Mouse (Mus musculus) left cerebral cortex, postnatal 25 days (tissue): ENCODE measurements around the gene Cfap61. TPM values are rescaled to one million over a fixed set of nuclear protein-coding genes. Genes with fewer than 3 reads are reported as not detected.
"Not testable (repeated sequence)": the region's sequence is repeated elsewhere in the genome, so short reads cannot be mapped to it uniquely, and the experiment has no call there.

Source experiments
- DNase-seq, 2 experiments: peaks; one replicate each; pipeline ENCODE4 v3.0.0; 2022; ENCODE audit warnings: low spot score in 2 of 2, mixed read lengths in 1 of 2
- intact Hi-C: fragments of 180-260 bp; cut with DNase I; formaldehyde crosslinking; loops from one replicate; pipeline ENCODE4 v1.15.1; 2025
- total RNA-seq, 2 experiments: library from RNA; stranded (reverse); gene quantifications; 2 replicates each; pipeline ENCODE4 v1.2.3; 2021

The Cfap61 gene
- total RNA-seq, result 1 to 10 TPM; 3.2 to 4.1 TPM

DNA sequence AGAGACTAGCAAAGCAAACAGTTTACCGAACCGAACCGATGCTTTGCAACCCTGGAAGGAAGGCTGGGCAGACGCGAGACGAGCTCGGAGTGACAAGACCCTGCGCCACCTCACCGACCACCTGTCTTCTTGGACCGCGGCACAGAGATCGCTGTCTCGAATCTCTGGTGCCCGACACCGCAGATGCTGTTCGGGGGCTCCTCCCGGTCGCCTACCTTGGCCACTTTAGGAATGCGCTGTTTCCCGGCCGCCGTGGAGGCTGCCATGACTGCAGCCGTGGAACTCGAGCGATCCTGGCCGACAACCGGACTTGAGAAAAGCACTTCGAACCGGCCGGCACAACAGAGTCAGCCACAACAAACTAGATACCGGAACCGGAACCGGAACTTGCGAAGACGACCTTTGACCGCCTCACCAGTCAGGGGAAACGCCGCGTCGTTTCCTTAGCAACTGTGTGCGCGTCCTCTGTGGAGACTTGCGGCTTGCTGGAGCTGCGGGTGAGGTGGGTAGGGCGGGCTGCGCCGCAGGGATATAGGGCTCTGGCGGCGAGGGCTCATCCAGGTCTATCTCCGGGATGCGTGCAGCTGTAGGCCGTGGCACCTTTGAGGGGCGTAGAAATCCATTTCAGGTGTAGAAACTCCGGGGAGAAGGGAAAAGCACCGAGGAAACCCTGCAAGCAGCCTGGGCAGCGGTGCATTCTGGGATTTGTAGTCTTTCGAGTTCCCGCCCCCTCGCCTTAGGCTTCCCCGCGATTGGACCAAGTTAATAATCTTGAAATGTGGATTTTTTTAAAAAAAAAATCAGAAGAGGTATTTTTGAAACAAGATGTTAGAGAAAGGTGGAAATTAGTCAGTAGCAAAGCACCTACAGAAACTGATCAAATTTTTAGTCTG is at the start of gene Cfap61, which contains the start of gene Crnkl1:
Gene Cfap61 (plus strand): TSS at position 446 of the 893 bp plus-strand sequence.
Gene Crnkl1 (minus strand): TSS at position 676 of the 893 bp plus-strand sequence.
- intact Hi-C loops, result no loop called here
- DNase-seq, result peak; percentile 97

DNA sequence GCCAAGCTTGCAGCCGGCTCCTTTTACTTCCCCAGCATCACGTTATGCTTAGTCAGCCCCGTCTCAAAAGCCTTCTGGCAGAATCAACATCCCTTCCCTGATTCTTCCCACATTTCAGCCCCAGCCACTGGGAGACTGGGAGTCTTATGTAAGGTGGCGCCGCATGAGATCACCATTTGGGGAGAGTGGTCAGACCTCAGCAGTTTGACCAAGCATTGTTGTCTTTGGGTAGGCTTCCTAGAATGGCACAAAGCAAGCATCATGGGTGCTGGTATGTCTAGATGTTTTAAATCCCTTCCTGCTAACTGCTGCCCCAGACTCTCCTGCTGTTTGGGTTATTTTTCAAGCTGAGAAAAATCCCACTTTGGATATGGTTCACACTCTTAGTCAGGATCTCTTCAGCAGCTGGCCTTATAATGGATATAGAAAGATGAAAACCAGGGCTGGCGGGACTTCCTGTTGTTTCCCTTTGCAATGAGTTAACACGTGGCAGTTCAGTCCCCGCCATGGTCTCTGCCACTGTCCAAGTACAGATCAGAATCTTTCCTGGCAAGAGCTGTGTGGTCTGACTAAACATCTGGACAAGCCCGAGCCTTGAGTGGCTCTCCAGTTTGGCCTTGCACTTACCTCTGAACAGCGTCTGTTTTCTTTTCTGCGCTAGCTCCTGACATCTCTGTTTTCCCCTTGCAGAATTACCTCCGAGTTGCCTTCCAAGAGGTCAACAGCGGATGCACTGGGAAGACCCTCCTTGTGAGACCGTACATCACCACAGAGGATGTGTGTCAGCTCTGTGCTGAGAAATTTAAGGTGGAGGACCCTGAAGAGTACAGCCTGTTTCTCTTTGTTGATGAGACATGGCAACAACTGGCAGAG is 49.4 kb upstream of the Cfap61 start:
- intact Hi-C loops, result loop anchor here (2.0 kb wide), 1 partner anchor 24 kb away; no protein-coding TSS in a partner anchor
- peak; percentile 39 to 81 for DNase-seq

DNA sequence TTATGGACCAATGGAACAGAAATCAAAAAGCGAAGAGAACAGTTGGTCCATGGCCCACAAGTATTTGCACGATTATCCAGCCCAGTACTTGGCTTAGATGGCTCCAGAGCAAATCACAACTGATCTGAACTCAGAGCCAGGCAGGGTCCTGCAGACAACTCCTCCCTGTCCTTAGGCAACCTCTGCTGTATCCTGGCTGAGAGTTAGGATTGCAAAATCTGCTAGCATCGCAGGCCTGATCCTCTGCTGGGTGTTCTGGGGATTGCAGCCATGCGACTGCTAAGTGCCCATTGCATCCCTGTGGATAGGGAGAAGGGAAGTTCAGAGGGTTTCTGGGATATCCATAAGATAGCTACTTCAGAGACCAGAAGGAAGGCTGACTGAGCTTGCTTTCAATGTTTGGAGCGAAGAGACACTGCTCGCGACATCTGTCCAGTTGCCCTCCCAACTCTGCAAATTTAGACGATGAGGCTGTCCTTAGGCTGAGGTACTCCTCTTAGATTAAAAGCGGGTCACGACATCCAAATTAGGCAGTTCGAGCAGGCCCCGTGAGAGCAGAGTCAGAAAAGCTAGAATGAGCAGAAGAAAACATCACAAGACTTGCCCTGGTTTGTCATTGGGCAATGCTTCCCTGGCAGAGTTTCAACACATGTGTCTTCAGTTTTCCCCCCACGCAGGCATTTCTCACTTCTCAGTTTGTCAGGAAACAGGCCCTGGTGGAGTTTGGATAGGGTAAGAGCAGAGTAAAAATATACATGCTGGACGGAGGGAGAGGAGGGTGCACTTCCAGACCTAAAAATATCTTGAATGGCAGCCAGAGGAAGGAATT is 46.4 kb upstream of the Cfap61 start:
- intact Hi-C loops, result no loop called here
- peak; percentile 60 to 89 for DNase-seq

DNA sequence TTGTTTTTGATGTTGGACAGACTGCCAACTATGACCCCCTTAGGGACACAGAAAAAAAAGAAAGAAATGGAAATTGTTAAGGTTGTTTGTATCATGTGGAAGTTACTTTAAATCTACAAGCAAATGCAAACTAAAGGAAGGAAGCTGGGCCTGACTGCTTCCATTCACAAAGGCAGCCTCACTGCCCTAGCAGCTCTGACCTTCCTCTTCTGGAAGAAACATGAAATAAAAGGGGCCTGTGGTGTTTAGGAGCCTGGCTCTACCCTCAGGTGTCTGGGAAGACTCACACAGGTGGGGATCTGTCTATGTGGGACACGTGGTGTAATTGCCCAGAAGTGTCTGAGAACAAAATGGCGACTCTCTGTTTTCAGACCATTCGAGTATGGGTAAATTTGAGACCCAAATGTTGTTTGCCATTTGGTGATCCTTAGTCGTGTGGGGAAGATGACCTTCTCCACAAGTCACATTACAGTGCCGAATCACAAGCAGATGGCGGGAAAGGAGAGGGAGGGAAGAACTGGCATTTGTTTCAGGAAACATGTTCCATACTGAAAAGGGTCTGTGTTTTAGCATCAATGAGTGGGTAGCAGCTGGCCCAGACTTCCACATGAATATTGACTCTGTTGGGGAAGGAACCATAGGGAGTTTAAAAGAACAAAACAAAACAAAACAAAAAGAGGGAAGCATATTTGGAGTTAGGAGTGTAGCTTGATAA is 45.7 kb upstream of the Cfap61 start:
- DNase-seq, result peak in 1 of 2 experiments; percentile 40
- intact Hi-C loops, result no loop called here

DNA sequence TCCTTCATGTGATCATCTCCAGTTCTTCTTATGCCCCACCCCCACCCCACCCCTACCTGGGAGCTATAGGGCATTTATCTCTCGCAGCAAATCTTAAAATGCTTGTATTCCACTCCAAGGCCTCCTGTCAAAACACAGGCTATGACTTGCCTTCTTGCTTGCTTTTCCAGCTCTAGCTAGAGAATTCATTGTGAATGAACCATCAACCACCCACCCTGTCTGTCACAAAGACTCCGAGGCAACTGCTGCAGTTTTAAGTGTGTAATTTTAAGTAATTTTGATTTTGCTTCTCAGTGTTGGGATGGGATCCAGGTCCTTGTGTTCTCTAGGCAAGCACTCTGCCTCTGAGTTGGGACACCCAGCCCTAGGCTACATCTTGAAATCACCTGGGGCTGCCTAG is 44.0 kb upstream of the Cfap61 start:
- DNase-seq, result peak in 1 of 2 experiments; percentile 70
- intact Hi-C loops, result no loop called here

DNA sequence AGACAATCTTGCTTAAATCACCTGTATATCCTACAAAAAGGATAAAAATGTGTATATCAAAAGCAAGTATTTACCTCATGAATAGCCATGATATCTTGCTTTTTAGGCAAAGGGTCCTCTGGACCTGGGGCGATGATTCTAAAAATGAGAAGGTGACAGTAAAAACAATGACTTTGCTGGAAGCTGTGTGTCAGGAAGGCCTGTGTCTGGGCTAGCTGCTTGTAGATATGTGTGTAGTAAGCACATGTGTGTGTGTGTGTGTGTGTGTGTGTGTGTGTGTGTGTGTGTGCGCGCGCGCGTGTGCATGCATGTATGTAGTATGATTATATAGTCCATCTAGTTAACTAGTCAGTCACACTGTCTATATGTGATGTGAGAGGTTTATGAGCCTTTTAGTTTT is 40.8 kb upstream of the Cfap61 start:
- no peak for DNase-seq
- intact Hi-C loops, result no loop called here

DNA sequence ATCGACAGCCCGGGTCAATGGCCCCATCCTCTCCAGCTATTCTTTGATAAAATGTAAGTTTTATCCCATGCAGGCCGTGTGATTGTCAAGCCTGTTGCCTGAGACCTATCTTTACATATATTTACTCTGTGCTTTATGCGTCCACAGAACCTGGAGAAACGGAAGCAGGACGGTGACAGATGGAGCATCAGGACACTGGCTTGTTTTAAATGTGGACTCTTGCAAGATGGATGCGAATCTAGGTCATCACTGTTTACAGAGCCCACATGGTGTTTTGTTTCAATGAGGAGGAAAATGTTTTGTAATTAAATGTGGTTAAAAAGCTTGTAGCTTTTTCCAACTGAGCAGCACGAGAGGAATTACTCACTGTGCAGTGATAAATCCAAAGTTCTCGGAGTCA is 36.5 kb upstream of the Cfap61 start:
- intact Hi-C loops, result no loop called here
- DNase-seq, result no peak

DNA sequence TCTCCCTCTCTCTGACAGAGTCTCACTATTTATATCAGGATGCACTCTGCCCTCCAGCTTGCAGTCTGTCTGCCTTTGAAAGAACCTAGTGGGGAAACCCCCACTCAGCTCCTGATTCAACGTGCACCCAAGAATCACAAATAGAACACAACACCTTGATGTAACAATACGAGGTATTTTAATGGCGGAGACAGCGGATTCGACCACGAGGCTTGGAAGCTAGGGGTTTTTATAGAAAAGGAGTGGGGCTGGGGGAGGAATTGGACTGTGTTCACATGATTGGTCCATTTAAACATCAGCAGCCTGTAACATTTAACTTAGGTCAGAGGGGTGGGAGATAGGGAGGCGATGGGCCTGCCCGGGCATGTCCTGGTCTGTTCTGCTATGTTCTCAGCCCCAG is 34.3 kb upstream of the Cfap61 start:
- intact Hi-C loops, result not testable (repeated sequence)

DNA sequence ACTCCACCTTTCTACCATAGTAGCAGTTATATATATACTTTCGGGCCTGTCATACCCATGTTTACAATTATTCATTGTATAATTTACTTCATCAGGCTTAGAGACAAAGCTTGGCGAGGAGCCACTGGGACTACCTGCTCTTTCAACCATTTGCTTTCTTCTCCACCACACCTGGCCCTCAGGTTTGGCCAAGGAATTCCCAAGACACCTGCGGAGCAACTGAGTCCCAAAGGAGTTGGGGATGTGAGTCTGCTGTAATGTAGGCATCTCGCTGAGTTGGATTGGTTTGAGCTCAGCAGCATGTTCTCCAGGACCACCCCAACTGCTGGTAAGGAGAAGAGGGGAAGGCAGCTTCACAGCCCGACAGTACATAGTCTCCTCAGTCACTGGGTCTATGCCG is 32.7 kb upstream of the Cfap61 start, which contains the start of gene Naa20:
Gene Naa20 (plus strand): TSS at position 239 of the 400 bp plus-strand sequence.
- intact Hi-C loops, result loop anchor here (2.0 kb wide), 1 partner anchor 201 kb away; no protein-coding TSS in a partner anchor

More for the DNA sequence above, 34.3 kb upstream of the Cfap61 start:
- not testable (repeated sequence) for DNase-seq

DNA sequence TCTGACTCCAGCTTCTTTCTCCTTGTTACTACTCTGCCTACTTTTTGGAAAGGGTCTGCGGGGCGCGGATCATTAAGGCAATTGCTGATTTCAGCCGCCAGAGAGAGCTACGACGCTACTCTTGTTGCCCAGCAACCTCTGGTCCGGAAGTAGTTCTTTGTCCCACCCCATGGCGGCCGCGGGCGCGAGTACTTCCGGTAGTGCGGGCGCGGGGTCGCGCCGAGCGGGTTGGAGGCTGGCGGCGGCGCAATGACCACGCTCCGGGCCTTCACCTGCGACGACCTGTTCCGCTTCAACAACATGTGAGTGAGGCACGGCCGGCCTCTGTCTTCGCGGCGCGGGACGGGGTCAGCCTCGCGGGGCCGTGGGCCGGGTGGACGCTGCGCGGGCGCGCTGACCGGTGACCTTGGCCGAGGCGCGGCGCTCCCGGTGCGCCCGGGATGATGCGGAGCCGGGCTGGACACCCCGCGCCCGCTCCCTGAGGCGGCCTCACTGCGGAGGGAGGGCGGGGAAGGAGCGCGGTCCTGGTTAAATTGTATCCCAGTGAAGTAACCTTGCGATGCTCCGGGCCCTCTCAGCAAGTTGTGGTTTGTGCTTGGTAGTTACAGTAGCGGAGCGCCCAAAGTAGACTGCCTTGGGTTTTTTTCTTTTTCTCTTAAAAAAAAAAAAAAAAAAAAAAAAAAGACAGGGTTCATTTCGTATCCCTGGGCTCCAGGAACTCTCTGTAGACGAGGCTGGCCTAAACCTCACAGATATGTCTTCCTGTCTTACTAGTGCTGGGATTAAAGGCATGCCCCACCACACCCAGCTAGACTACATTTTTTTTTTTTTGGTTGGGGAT is 31.3 kb upstream of the Cfap61 start:
- DNase-seq, result peak; percentile 91 to 94
- intact Hi-C loops, result loop anchor here (2.0 kb wide), 1 partner anchor 202 kb away; no protein-coding TSS in a partner anchor

More for the DNA sequence above, 32.7 kb upstream of the Cfap61 start, which contains the start of gene Naa20:
- DNase-seq, result no peak

DNA sequence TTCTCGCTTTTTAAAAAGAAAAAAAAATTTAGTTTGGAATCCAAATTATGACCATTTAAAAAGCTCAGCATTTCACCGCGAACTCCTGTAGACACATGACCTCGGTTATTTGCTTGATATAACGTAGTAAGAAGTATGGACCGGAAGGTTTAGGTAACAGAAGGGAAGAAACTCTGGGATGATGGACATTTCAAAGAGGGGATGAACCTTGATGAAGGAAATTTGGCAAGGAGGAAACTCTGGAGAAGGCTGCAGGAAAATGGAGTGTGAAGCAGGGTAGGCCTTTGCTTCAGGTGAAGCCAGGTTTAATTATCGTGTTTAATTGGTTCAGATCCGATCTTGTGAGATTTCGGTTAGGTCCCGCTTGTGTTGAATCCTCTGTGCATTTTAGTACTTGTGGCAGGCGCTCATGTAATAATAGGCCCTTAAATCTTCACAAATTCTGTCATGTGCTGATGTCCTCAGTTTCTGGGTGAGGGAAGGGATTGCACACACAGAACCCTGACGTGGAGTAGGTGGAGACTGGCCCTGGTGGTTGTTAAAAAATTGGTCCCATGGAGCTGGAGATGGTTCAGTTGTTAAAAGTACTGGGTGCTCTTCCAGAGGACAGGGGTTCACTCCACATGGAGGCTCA is 30.5 kb upstream of the Cfap61 start:
- intact Hi-C loops, result loop anchor here (2.0 kb wide), 1 partner anchor 203 kb away; no protein-coding TSS in a partner anchor
- DNase-seq, result no peak

DNA sequence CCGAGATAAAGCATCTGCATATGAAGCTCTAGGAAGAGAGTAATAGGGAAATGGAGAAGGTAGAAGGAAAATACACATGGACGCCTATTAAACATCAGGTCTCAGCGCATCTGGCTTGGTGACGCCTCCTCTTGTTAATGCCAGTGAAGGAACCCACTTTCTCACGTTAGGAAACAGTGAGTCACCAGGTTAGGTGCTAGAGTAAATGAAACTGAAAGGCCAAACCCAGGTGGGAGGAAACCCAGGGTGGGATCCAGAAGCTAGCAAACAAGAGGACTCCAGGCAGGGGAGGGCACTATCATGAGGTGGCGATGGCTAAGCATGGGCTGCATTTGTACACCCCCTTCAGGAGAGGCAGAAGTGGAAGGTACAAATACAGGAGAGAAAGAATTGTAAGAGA is 29.4 kb upstream of the Cfap61 start:
- intact Hi-C loops, result no loop called here
- DNase-seq, result no peak

DNA sequence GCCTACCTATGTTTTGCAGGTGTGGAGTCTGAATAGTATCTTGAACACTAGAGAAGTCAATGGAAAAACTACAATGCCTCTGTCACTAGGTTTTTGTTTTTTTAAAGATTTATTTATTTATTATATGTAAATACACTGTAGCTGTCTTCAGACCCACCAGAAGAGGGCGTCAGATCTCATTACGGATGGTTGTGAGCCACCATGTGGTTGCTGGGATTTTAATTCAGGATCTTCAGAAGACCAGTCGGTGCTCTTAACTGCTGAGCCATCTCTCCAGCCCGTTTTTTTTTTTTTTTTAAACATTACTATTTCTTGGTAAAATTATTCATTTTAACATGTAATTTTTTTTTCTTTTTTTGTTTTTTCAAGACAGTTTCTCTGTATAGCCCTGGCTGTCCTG is 28.7 kb upstream of the Cfap61 start:
- intact Hi-C loops, DNase-seq: not testable (repeated sequence)

DNA sequence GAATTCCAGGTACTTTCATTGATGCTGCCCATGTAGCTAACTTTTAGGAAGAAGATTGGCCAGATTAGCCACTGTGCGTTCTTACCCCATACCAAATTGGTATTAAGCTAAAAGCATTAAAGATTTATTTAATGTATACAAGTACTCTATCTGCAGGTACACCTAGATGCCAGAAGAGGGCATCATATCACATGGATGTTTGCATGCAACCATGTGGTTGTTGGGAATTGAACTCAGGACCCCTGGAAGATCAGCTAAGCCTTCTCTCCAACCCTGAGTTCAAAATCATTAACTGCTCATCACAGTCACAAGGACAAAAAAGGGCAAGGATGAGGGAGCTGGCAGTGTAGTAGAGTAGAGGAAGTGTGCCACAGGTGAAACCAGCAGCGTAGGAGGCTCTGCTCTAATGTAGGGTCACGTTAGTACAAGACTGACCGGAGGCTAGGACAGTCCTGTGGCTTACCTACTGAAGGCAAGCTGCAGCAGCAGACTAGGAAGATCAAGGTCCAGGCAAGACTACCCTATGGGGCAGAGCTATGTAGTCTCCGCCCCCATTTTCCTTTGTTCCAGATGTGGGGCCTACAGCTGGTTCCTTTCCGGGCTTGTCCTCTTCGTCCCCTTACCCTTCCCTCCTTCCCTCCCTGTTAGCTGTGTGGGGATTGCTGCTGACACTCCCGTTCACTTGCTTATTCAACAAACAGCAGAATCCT is 13.5 kb upstream of the Cfap61 start:
- intact Hi-C loops, result no loop called here
- DNase-seq, result no peak

DNA sequence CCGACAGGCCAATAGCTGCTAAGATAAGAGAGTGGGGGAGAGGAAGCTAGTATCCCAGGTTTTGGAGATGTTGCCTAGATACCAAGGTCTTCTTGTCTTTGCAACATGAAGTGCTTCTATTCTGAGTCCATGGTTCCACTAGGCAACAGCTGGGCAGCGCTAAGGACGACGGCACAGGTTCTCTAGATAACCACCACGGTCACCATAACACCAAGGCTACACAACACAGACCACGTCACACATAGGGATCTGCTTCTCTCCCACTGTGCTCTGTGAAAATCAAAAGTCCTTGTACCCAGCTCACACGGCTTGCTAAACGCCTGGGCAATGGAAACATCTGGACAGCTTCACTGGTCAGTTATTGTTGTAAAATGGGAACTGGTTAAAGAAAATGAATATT is 2.4 kb downstream of the Cfap61 start:
- no peak for DNase-seq
- intact Hi-C loops, result no loop called here

DNA sequence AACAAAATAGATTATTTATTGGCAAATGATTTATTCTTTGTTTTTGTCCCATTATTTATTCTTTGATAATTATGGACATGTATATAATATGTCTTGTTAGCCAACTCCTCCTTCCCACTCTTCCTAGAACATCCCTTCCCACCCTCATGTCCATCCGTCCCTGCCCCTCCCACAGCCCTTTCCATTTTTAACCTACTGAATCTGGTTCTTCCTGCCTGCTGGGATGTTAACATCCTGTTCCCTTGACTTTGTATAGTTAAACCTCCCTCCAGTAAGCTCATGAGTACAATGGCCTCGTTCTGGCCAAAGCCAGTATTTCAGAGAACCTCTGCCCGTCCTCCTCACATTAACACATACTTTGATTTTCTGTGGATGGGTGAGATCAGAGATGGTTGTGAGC is 6.8 kb downstream of the Cfap61 start:
- intact Hi-C loops, result no loop called here
- DNase-seq, result no peak

DNA sequence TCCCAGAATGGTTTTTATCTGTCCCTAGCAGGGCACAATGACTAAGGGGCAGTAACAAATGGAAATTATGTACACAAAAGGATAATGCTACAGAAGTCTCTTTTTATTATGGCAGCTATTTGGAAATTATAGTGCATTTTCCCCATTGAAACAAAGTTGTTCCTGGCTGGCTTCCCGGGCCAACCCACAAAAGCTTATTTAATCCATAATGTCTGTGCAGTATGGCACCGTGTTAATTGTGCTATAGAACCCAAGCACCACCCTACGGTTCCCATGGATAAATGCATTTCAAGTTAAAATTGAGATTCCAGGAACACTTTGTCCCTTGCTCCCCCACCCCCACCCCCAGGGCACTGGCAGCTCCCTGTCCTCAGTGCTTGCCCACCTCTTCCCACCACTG is 9.7 kb downstream of the Cfap61 start:
- intact Hi-C loops, result no loop called here
- peak in 1 of 2 experiments; percentile 58 for DNase-seq
